Mouse (Mus musculus): Measurements from ENCODE around the gene Bad.

DNA sequence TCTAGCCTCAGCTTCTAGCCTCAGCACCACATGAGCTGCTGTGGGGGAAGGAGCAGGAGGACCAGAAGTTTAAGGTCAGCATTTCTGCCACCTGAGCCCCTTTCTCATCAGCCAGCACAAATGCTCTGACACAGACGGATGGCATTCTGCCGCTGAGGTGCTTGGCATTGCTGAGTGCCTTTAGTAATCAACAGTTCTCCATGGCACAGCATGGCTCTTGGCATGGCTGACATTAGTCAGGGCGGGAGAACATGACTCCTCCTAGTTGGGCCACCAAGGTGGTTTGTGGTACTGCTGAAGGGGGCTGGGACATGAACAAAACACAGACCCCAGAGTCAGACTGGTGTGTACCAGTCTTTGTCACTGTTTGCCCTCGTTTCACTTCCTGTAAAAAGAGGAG, 6.5 kb downstream of the Bad start:
- no peak for TF ChIP-seq POLR2A (IDR thresholded peaks at IDR 0.05; ENCODE audit: insufficient read depth, low read depth, low read length)
- no peak for TF ChIP-seq CTCF (IDR thresholded peaks at IDR 0.05)
